Mouse (Mus musculus) forelimb bud, embryonic 11.5 days (tissue): ENCODE measurements at regions not wholly inside any gene's neighbourhood (a gene's known extent, or its start where the extent isn't known, plus 50 kb on each side); places are given as distances from the start of the nearest gene placed in this dataset.

Experiments used
- DNase-seq: peaks from one replicate; pipeline ENCODE4 v3.0.0-alpha.2; 2012; ENCODE audit warnings: low read depth, low spot score

DNA sequence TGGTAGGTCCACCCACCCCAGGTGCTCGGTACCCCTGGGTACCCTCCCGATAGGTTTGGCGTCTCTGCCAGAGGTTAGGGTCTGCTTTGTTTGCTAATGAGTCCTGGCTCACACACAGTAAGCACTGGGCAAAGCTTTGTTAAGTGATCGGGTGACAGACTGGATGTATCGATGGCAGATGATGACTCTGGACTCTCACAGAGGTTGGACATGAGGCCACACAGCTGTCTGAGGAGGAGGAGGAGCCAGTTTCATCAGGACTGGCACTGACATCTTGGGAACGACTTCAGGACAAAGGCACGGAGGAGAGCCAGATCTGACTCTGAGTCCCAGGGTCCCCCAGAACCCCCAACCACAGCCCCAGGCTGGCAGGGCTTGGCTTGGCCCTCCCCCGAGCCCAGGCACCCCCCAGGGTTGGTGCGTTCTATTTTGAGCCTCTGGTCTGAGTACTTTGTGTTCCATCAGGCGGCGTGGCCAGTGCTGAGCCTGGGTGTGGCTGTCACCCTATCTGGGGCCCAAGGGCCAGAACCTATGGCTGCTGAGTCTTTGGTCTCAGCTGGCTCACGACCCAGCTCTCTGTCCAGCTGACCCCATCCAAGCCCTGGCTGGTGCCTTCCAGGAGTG is 67.6 kb upstream of the Tmem189 start:
- DNase-seq = no peak

DNA sequence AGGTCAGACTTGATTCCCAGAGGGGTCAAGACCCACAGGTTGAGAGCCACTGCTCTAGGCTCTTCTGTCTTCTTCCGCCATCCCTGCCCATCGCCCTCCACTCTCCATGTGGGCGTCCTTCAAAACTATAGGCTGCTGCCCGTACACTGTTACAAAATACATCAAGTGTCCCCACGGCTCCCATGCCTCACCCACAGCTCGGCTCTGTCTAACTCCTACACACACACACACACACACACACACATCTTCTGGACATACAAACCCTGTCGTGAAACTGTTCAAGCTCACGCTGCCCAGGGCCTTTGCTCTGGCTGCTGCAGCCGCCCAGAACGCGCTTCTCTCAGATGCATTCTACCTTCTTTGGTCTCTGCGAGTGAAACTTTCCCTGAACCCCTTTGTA is 67.1 kb upstream of the Tmem189 start:
- no peak for DNase-seq

DNA sequence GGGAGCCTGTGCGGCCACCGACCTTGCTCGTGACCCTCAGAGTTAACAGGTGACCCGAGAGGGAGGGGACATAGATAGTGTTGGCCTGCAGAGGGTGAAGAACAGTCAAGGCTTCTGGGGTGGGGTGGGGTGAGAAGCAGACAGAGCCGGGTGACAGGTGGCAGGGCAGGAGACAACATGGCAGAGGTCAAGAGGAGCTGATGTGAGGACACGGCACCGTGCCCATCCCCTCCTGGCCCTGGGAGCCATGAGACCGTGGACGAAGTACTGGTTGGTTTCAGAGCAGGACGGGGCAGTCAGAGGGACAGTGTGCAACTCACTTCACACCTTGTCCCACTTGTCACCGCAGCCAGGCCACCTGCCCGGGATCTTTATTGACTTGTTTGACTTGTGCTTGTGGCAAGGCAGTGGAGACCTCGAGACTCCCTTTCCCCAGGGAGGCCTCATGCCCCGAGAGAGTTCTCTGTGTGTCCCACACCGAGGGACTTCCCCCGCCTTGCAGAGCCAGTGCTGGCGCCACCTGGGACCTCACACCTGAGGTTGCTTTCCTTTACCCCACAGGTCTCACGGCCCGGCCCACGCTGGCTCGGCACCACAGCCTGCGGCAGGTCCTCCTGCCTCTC is 65.4 kb upstream of the Tmem189 start:
- DNase-seq = no peak

DNA sequence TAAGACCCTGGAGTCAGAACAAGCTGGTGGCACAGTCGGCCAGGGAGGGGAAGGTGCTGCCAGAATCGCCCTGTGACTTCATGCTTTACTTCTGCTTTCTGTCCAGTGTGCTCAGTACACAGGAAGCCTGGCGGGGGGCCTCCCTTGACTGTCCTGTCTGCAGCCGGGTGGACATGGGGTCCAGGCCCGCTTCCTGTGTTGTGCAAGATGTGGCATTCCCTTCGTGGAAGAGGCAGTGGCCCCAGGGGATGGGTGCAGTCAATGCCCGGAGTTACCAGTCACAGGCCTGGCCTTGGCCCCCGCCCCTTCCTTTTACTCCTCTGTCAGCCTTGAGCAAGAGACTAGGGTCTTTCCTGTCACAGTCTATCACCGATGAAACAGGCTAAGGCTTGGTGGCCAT is 64.3 kb upstream of the Tmem189 start:
- DNase-seq = no peak

DNA sequence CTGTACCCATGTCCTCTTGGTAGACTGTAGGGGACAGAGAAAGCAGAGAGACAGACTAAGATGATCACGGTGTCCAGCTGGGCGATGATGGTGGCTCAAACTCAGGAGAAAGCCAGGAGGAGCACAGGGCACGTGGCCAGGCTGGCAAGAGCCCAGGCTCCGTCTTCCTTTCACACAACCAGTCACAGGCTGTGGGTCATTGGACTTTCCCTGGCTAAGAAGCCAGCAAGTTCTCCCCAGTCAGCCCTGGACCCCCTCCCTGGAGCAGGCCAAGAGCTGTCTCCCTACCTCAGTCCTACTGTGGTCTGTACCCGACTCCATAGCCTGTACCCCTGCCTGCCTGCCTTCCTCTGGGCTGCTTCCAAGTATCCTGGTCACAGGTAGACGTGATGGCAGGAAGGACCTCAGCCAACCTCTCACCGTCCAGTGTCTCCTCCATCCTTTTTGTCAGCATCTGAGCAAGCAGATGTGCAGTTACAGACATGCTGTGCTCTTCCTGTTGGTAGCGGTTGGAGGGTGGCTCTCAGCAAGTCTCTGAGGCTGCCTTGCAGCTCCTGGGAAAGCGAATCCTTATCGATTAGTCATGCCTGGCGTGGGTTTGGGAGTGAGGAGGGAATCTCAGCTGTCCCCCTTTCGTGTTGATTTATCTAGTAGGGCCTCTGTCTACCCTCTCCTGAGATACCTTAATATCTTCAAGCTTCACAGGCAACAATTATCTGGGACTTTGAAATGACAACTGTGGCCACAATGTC is 63.4 kb upstream of the Tmem189 start:
- no peak for DNase-seq

DNA sequence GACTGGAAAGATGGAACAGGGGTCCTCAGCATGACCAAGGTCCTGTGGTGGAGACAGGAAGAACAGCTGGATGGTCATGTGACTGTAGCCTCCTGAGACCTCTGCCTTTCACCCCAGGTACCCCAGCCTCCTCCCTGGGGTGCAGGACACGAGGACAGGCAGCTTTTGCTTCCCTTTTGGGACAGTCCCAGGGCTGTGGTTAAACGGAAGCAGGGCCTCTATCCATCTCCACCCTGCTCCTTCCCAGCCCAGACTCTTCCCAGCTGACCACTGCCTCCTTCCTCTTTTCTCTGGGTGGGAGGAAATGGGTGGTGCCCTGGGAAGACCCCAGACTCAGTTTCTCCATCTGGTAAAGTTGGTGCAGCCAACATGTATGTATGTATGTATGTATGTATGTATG is 62.0 kb upstream of the Tmem189 start:
- no peak for DNase-seq

DNA sequence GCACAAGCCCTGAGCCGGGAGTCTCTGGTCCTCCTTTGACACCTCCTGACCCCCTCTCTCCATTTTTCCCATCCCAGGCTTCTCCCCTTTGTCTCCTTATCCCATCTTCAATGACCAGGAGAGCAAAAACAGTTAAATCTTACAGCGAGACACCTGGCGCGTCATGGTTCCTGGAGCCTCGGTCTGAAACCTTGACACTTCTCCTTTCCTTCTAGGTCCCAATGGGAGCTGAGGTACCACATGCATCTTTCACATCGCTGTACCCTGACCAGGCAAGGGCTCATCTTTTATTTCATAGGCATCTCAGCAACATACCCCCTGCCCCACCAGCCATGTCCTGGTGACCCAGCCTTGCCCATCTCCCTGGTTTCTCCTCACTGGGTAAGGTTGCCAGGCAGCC is 58.7 kb upstream of the Tmem189 start:
- DNase-seq = no peak

DNA sequence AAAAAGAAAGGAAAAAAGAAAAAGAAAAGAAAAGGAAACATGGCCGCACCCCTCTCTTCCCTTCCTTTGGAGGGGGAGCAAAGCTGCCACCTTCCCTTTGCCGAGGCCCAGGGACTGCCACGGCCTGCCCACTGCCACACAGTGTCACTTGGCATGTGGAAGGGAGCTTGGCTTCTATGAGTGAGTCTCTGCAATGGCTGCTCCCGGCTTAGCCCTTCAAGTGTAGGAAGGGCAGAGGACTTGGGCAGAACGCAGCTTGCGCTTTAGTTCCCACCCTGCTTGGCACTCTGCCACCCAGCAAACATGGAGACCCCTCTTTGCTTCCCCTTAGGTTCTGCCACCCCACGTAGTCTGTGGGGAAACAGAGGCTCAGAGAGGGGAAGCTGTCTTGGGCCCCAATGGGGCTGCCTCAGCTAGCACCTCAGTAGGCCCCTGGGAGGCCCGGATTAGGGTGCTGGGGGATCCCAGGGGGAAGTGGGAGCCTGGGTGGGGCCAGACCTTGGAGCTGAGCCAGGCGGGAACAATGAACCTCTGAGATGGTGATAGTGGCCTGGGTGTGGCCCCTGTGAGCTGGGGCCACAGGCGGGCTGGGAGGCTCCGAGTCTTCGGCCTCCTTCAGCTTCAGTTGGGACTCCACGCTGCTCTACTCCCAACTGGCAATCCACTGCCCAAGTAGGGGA is 57.7 kb upstream of the Tmem189 start:
- no peak for DNase-seq

DNA sequence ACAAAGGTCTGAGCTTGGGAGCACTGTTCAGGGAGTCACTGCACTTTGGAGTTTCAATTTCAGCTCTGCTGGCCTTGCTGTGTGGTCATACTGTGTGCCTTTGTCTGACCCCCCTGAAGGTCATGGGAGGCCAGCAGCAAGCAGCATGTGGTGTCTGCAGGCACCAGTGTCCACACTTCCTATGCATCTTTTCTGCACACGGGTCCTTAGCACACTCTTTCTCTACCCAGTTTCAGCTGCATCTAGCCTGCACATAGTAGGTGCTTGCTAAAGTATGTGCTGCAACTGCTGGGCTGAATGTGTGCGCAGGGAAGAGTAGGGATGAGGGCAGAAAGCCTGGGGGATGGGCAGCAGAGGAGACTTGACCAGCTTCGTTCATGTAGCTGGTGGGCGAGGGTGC is 56.7 kb upstream of the Tmem189 start:
- DNase-seq = no peak

DNA sequence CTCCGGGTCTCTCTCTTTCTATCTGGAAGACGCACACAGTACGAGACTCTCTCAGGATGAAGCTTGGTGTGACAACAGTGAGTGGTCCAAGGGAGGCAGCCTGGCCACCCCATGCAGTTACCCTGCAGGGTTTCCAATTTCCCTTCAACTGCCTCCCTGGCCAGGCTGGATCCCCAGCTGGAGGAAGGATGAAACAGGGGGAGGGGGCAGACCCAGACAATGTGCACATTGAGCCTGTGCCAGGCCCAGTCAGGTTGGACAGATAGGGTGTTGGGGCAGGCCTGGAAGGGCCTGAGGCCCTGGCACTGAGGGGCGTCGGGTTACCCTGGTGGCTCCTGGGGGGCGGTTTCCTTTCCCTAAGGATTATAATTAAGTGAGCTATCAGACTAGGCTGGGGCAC is 55.8 kb upstream of the Tmem189 start:
- DNase-seq = no peak

DNA sequence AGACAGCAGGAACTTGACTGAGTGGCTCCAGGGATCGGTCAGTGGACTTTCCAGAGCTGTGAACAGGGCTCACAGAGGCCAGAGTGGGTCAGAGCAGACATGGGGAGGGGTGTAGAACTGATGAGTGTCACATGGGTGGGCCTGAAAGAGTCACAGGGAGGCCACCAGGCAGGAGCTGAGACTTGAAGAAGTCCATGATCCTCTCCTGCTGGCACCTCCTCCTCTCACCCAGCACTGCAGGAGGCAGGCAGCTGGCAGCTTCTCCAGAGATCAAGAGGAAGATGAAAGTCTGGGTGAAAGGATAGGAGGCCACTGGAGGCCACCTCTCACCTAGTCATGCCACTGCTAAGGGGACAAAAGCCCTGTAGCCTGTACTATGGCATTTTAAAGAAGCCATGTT is 54.5 kb upstream of the Tmem189 start:
- DNase-seq = no peak

DNA sequence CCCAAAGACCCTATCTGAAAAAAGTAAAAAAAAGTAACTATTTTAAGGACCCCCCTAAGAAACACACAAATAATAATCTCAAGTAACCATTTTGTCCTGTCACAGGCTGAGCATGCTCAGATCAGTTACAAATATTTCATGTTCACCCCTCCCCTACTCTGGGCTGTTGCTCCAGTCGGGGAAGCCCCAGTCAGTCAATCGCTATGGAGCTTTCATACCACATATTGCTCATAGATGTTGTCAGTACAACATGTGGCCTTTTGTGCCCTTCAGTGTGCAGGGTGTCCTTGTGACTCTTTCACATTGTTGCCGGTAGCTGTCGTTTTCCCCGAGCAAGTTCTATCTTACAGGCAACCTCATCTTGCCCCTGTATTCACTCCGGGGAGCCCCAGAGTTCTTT is 52.9 kb upstream of the Tmem189 start:
- DNase-seq = no peak

DNA sequence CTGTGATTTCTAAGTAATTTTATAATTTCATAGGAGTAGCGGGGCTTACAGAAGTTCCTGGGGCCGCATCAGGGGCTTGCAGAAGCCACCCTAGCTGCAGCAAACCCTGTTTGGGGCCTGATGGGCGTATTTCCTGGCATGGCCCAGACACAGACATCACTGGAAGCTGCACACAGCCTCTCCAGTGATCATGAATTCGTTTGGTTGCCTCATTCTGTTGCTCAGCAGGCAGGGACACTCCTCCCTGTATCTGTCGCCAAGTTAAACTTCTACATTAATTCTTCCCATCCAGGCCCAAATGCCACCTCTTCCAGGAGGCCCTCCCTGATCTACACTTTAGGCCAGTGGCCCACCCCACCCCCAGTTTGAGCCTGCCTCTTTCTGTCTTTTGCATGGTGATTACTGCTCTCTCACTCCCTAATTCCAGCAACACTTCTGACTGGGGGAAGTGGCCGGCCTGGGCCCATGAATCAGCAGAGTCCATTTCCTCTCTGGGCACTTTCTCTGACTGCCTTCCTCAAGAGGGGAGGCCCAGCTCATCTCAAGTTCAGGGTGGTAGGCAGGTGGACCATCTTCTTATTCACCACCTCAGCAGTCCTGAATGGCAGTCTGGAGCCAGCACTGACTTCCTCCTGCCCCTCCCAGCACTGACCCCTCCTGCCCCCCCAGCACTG is 51.0 kb upstream of the Tmem189 start:
- DNase-seq = no peak
